Mouse (Mus musculus) myocyte (in vitro differentiated cells): Measurements from ENCODE around the gene Atp6v0d1. TPM values are rescaled to one million over a fixed set of nuclear protein-coding genes. Genes with fewer than 3 reads are reported as not detected.

Experiments used
- H3K27me3 ChIP-seq: one replicate; pipeline ENCODE4 v1.6.1; 2011; ENCODE audit not compliant: control insufficient read depth, insufficient read depth, insufficient read length
- H3K36me3 ChIP-seq: one replicate; pipeline ENCODE4 v1.6.1; 2011; ENCODE audit not compliant: control insufficient read depth, insufficient read depth
- H3K4me2 ChIP-seq: one replicate; pipeline ENCODE4 v1.6.1; 2011; ENCODE audit warnings: low read depth, control low read depth
- H3K4me3 ChIP-seq: one replicate; pipeline ENCODE4 v1.5.1; 2011; ENCODE audit warnings: mild to moderate bottlenecking, control low read depth, moderate library complexity
- H3K79me2 ChIP-seq: one replicate; pipeline ENCODE4 v1.6.1; 2011; ENCODE audit not compliant: control insufficient read depth, insufficient read depth
- H3ac ChIP-seq: one replicate; pipeline ENCODE4 v1.6.1; 2011; ENCODE audit not compliant: control insufficient read depth, insufficient read length
- CEBPB ChIP-seq: IDR thresholded peaks from 2 replicates; pipeline ENCODE4 v1.6.1; 2011; ENCODE audit warnings: mild to moderate bottlenecking, moderate library complexity; ENCODE audit not compliant: poor library complexity, insufficient read depth, severe bottlenecking
- E2F4 ChIP-seq: IDR thresholded peaks from one replicate; pipeline ENCODE4 v1.6.1; 2011; ENCODE audit warnings: mild to moderate bottlenecking, control low read depth, moderate library complexity; ENCODE audit not compliant: insufficient read depth
- MAX ChIP-seq: IDR thresholded peaks from one replicate; pipeline ENCODE4 v1.6.1; 2011; ENCODE audit warnings: low read depth, mild to moderate bottlenecking, control low read depth
- MYOD1 ChIP-seq, 3 experiments: IDR thresholded peaks; one replicate each; pipeline ENCODE4 v1.6.1; 2011; ENCODE audit warnings: control low read depth in 2 of 3, low read depth in 2 of 3, mild to moderate bottlenecking in 2 of 3, moderate library complexity in 1 of 3; ENCODE audit not compliant: insufficient read length in 2 of 3, control insufficient read depth in 1 of 3
- MYOG ChIP-seq, 3 experiments: IDR thresholded peaks; one replicate each; pipeline ENCODE4 v1.6.1; 2011; ENCODE audit warnings: control low read depth in 2 of 3, low read depth in 2 of 3, mild to moderate bottlenecking in 2 of 3; ENCODE audit not compliant: insufficient read length in 2 of 3, control insufficient read depth in 1 of 3, insufficient read depth in 1 of 3
- POLR2A ChIP-seq: IDR thresholded peaks from one replicate; pipeline ENCODE4 v1.6.1; 2011; ENCODE audit warnings: low read depth, mild to moderate bottlenecking, control low read depth, moderate library complexity; ENCODE audit not compliant: insufficient read length
- POLR2AphosphoS2 ChIP-seq: IDR thresholded peaks from one replicate; pipeline ENCODE4 v1.6.1; 2011; ENCODE audit warnings: low read depth, control low read depth; ENCODE audit not compliant: insufficient read length
- REST ChIP-seq: IDR thresholded peaks from one replicate; pipeline ENCODE4 v1.6.1; 2011; ENCODE audit warnings: mild to moderate bottlenecking, control low read depth, moderate library complexity; ENCODE audit not compliant: insufficient read depth, insufficient read length
- SRF ChIP-seq: IDR thresholded peaks from one replicate; pipeline ENCODE4 v1.6.1; 2011; ENCODE audit warnings: low read depth; ENCODE audit not compliant: control insufficient read depth, insufficient read length
- TCF12 ChIP-seq: IDR thresholded peaks from one replicate; pipeline ENCODE4 v1.6.1; 2011; ENCODE audit warnings: mild to moderate bottlenecking, control low read depth; ENCODE audit not compliant: poor library complexity, insufficient read depth, severe bottlenecking
- TCF3 ChIP-seq: IDR thresholded peaks from one replicate; pipeline ENCODE4 v1.6.1; 2011; ENCODE audit warnings: low read depth, control low read depth; ENCODE audit not compliant: insufficient read length
- USF1 ChIP-seq: IDR thresholded peaks from one replicate; pipeline ENCODE4 v1.6.1; 2011; ENCODE audit warnings: low read depth, mild to moderate bottlenecking, control low read depth, moderate library complexity
- polyA plus RNA-seq: library from polyadenylated mRNA; unstranded; fragments of >200 nt; fragmentation: generic; extraction: Trizol; gene quantifications from one replicate; pipeline ENCODE4 v1.2.1, GENCODE M21; 2012; ENCODE audit warnings: missing spikeins

The Atp6v0d1 gene
- polyA plus RNA-seq, 1 experiment = 126 TPM

GRCm38 (mm10) chr8:105592431-105592830, 26.6 kb upstream of the Atp6v0d1 start:
- Histone ChIP-seq H3ac (no peak overlapping the region), H3K27me3 (no peaks in the 10 kb centered on the region), H3K4me3 (no peak overlapping the region), H3K4me2 (no peak overlapping the region), H3K79me2 (no peaks in the 10 kb centered on the region), H3K36me3 (no peaks in the 10 kb centered on the region)
- TF ChIP-seq REST (no peak), CEBPB (no peak), MAX (no peak), TCF12 (no peak), MYOD1 (IDR thresholded peaks at IDR 0.05; ENCODE audit: control insufficient read depth in 1 of 3, insufficient read length in 2 of 3, low read depth in 2 of 3) (no peak), MYOG (IDR thresholded peaks at IDR 0.05; ENCODE audit: control insufficient read depth in 1 of 3, insufficient read depth in 1 of 3, insufficient read length in 2 of 3, low read depth in 2 of 3) (no peak), POLR2AphosphoS2 (no peak), POLR2A (no peak), TCF3 (no peak), E2F4 (no peak), SRF (no peak), USF1 (no peak)

GRCm38 (mm10) chr8:105579719-105580118, 13.9 kb upstream of the Atp6v0d1 start:
- no peak for TF ChIP-seq REST
- no peak for TF ChIP-seq E2F4
- no peak for TF ChIP-seq POLR2AphosphoS2
- no peak for TF ChIP-seq CEBPB
- no peak for TF ChIP-seq MYOG (IDR thresholded peaks at IDR 0.05; ENCODE audit: control insufficient read depth in 1 of 3, insufficient read depth in 1 of 3, insufficient read length in 2 of 3, low read depth in 2 of 3)
- TF ChIP-seq POLR2A = no peak
- TF ChIP-seq SRF = no peak
- TF ChIP-seq TCF3 = no peak
- TF ChIP-seq MYOD1 (IDR thresholded peaks at IDR 0.05; ENCODE audit: control insufficient read depth in 1 of 3, insufficient read length in 2 of 3, low read depth in 2 of 3) = no peak
- no peak for TF ChIP-seq MAX
- no peak for TF ChIP-seq TCF12
- TF ChIP-seq USF1 = no peak
- no peak overlapping the region for H3K4me3 ChIP-seq
- no peaks in the 10 kb centered on the region for H3K79me2 ChIP-seq
- no peaks in the 10 kb centered on the region for H3K27me3 ChIP-seq
- no peaks in the 10 kb centered on the region for H3K36me3 ChIP-seq
- H3K4me2 ChIP-seq = no peak overlapping the region
- no peak overlapping the region for H3ac ChIP-seq

- Histone ChIP-seq H3K79me2 (no peaks in the 10 kb centered on the region), H3ac (no peak overlapping the region), H3K27me3 (no peaks in the 10 kb centered on the region), H3K4me3 (no peak overlapping the region), H3K4me2 (no peak overlapping the region), H3K36me3 (no peaks in the 10 kb centered on the region)
- TF ChIP-seq E2F4 = no peak
- TF ChIP-seq REST = no peak
- no peak for TF ChIP-seq MAX
- no peak for TF ChIP-seq USF1
- no peak for TF ChIP-seq POLR2AphosphoS2
- no peak for TF ChIP-seq MYOG (IDR thresholded peaks at IDR 0.05; ENCODE audit: control insufficient read depth in 1 of 3, insufficient read depth in 1 of 3, insufficient read length in 2 of 3, low read depth in 2 of 3)
- TF ChIP-seq CEBPB = no peak
- TF ChIP-seq TCF3 = no peak
- TF ChIP-seq MYOD1 (IDR thresholded peaks at IDR 0.05; ENCODE audit: control insufficient read depth in 1 of 3, insufficient read length in 2 of 3, low read depth in 2 of 3) = no peak
- no peak for TF ChIP-seq SRF
- TF ChIP-seq TCF12 = no peak
- TF ChIP-seq POLR2A = no peak
Observed at GRCm38 (mm10) chr8:105575538-105575937, 9.7 kb upstream of the Atp6v0d1 start.

GRCm38 (mm10) chr8:105574741-105575140, 8.9 kb upstream of the Atp6v0d1 start:
- no peaks in the 10 kb centered on the region for H3K79me2 ChIP-seq
- H3K4me2 ChIP-seq = no peak overlapping the region
- H3K36me3 ChIP-seq = no peaks in the 10 kb centered on the region
- H3K27me3 ChIP-seq = no peaks in the 10 kb centered on the region
- H3ac ChIP-seq = no peak overlapping the region
- H3K4me3 ChIP-seq = no peak overlapping the region
- no peak for TF ChIP-seq MYOD1 (IDR thresholded peaks at IDR 0.05; ENCODE audit: control insufficient read depth in 1 of 3, insufficient read length in 2 of 3, low read depth in 2 of 3)
- no peak for TF ChIP-seq E2F4
- no peak for TF ChIP-seq CEBPB
- TF ChIP-seq REST = no peak
- no peak for TF ChIP-seq MYOG (IDR thresholded peaks at IDR 0.05; ENCODE audit: control insufficient read depth in 1 of 3, insufficient read depth in 1 of 3, insufficient read length in 2 of 3, low read depth in 2 of 3)
- TF ChIP-seq MAX = no peak
- no peak for TF ChIP-seq TCF3
- no peak for TF ChIP-seq POLR2A
